Mouse (Mus musculus) megakaryocyte, embryonic 14.5 days (primary cell): Measurements from ENCODE around the gene Baiap2l1.

Source experiments
- FLI1 ChIP-seq: IDR thresholded peaks from 2 replicates; pipeline ENCODE4 v1.6.1; 2012; ENCODE audit warnings: low read length, inconsistent platforms, mixed read lengths
- GATA1 ChIP-seq: IDR thresholded peaks from 3 replicates; pipeline ENCODE4 v1.6.1; 2012; ENCODE audit warnings: mixed read lengths, low read length, inconsistent platforms, borderline replicate concordance

DNA sequence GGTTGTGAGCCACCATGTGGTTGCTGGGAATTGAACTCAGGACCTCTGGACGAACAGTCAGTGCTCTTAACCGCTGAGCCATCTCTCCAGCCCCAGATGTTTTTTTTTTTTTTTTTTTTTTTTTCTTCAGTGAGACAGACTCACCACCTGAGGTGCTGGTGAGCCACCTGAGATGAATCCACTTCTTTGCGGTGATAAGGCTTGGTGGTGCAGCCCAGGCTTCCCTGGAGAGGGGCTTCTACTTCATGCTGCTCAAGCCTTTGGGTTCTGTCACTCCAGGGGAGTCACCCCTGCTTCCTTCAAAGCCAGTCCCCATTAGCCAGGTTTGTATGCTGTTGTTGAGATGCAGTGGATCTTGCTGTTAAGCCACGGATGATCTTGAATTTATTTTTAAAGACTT is 104.7 kb downstream of the Baiap2l1 start:
- TF ChIP-seq GATA1 = no peak
- no peak for TF ChIP-seq FLI1
